Mouse (Mus musculus): ENCODE data around the gene Bcr.

The Bcr gene

GRCm38 (mm10) chr10:75233489-75233888 is 173.1 kb downstream of the Bcr start:
- DNase-seq (ENCODE audit: low read depth, low spot score): no peak
